Mouse (Mus musculus) bone marrow, adult 2 months (tissue): ENCODE data around the gene Pank4. TPM values are rescaled to one million over a fixed set of nuclear protein-coding genes. Genes with fewer than 3 reads are reported as not detected.

Experiments
- H3K27ac ChIP-seq: fragments of 200-500 bp; 2 replicates; pipeline ENCODE4 v1.5.1; 2012; ENCODE audit warnings: low read depth, mild to moderate bottlenecking, control low read depth, inconsistent platforms, low read length; ENCODE audit not compliant: control insufficient read depth, poor library complexity, insufficient read depth
- H3K4me1 ChIP-seq: fragments of 200-500 bp; 2 replicates; pipeline ENCODE4 v1.6.1; 2011; ENCODE audit warnings: low read length; ENCODE audit not compliant: control insufficient read depth, insufficient read depth
- H3K4me3 ChIP-seq: fragments of 200-500 bp; replicated peaks from 2 replicates; pipeline ENCODE3; 2011; ENCODE audit warnings: mild to moderate bottlenecking, low read depth, low read length, control low read depth; ENCODE audit not compliant: control insufficient read depth
- CTCF ChIP-seq: fragments of 200-500 bp; IDR thresholded peaks from 2 replicates; pipeline ENCODE4 v1.5.1; 2011; ENCODE audit warnings: low read length, control low read depth; ENCODE audit not compliant: control insufficient read depth, insufficient read depth
- POLR2A ChIP-seq: fragments of 200-500 bp; IDR thresholded peaks from 2 replicates; pipeline ENCODE4 v1.6.1; 2011; ENCODE audit warnings: low read depth, mild to moderate bottlenecking, control low read depth, low read length, borderline replicate concordance; ENCODE audit not compliant: control insufficient read depth
- WGBS: fragments of 180-500 bp; shearing (Covaris S2); methylation state at CpG from one replicate; pipeline ENCODE4 v1.1.7; 2018; 5-methylcytosine and 5-hydroxymethylcytosine counted together
- polyA plus RNA-seq: library from polyadenylated mRNA; stranded (reverse); fragments of >200 nt; gene quantifications from 2 replicates; pipeline ENCODE4 v1.2.4, GENCODE M21; 2011; ENCODE audit warnings: low replicate concordance; ENCODE audit not compliant: missing spikeins, insufficient read depth, insufficient read length

Pank4 gene
- polyA plus RNA-seq, 1 experiment, result 30.3 TPM

DNA sequence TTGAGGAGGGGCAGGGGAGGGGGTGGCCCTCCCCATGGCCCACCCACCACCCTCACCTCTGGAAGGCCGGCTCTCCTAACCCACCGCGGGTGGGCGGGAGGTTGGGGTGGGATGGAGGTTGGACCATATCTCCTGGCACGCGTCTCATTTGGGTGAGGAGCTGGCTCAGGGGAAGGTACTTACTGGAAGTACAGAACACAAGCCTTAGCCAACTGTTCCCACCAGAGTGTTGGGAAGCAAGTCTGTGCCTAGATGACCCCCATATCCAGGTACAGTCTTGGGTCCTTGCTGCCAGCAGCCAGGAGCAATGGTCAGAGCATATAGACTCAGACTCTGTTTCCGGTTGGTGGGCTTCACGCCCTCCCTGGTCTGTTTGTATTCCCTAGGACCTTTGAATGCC lies 5.3 kb upstream of the Pank4 start:
- no peak overlapping the region for H3K27ac ChIP-seq
- H3K4me3 ChIP-seq, result no peak overlapping the region
- H3K4me1 ChIP-seq, result peaks cover 2% of the 10 kb centered on the region
- 63% methylated on average over 8 of the region's 8 CpGs for WGBS
- no peak for TF ChIP-seq POLR2A
- TF ChIP-seq CTCF, result no peak

GRCm38 (mm10) chr4:154960021-154960689 lies 3.8 kb upstream of the Pank4 start:
- Histone ChIP-seq H3K27ac (no peak overlapping the region), H3K4me3 (peak overlapping the region; percentile 33), H3K4me1 (peaks cover 2% of the 10 kb centered on the region)
- TF ChIP-seq CTCF (no peak), POLR2A (no peak)
- 44% methylated on average over 20 of the region's 20 CpGs for WGBS

DNA sequence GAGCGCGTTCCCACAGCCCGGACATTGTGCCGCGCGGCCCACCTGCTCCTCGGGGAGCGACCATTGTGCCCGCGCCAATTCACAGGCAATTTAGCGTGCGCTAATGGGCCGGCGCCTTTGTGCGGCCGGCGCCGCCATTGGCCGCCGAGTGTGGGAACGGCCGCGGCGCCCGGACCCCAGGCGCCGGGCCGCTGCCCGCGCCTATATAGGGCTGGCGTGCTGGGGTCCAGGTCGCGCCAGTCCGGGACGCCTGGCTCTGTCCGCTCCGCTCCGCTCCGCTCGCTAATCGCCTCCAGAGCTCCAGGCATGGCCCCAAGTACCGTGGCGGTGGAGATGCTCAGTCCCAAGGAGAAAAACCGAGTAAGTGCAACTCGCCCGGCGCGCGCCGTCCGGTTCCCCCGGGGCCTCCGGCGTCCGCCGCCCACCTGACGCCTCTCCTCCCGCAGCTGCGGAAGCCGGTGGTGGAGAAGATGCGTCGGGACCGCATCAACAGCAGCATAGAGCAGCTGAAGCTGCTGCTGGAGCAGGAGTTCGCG lies 3.2 kb upstream of the Pank4 start, which contains the start of gene Hes5:
Gene Hes5, plus strand, starts transcription at position 234 of the 536 bp plus-strand sequence.
- WGBS, result 1% methylated on average over 65 of the region's 65 CpGs
- TF ChIP-seq CTCF (no peak), POLR2A (no peak)
- Histone ChIP-seq H3K27ac (peak within 1 kb of the TSS; percentile 73), H3K4me3 (peak within 1 kb of the TSS; percentile 66), H3K4me1 (peaks cover 2% of the 10 kb centered on the region)

- TF ChIP-seq POLR2A (peak; percentile 19; the same call in 1 of the 2 replicates), CTCF (peak; percentile 6; the same call in 1 of the 2 replicates)
- H3K4me3 ChIP-seq, result peak overlapping the region; percentile 66
- peak overlapping the region; percentile 73 for H3K27ac ChIP-seq
- under 1% methylated on average over 47 of the region's 47 CpGs for WGBS
- H3K4me1 ChIP-seq, result peaks cover 2% of the 10 kb centered on the region
Observed at GRCm38 (mm10) chr4:154961226-154961738, 2.6 kb upstream of the Pank4 start.

DNA sequence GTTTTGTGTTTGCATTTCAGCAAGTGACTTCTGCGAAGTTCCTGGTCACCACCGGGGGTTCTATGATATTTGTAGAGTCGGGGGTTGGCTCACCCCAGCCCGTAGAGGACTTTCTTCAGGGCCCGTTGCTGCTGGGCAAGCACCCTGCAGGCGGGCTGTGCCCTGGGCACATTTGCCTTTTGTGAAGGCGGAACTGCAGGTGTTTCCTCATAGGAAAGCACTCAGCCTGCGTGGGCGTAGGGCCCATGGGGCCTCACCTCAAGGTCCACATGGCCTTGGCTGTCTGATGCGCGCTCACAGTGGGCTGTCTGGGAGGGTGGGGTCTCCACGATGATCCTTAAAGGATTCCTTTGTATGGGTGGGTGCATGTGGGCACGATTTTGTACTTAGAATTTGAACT lies 2.0 kb upstream of the Pank4 start:
- Histone ChIP-seq H3K27ac (peak overlapping the region; percentile 73), H3K4me1 (peaks cover 2% of the 10 kb centered on the region), H3K4me3 (peak overlapping the region; percentile 66)
- TF ChIP-seq CTCF (no peak), POLR2A (peak; percentile 59; the same call in 1 of the 2 replicates)
- under 1% methylated on average over 13 of the region's 13 CpGs for WGBS

DNA sequence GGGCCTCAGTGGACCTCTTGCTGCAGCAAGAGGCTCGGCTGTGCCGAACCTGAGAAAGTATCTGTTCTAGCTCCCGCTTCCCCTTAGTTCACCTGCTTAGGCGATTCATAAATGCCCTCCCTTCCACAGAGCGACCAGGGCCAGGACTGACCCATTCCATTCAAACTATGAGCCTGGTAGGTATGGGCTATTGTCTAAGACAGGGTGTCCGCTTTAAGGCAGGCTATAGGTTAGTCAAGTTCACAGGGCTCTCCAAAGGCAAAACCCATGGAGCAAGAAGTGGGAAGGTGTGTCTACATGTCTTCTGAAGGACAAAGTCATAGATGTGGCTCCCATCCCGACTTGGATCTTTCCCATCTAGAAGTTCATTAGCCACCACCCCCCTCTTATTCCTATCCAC lies 1.2 kb upstream of the Pank4 start:
- no peak overlapping the region for H3K4me3 ChIP-seq
- H3K4me1 ChIP-seq, result peaks cover 2% of the 10 kb centered on the region
- no peak overlapping the region for H3K27ac ChIP-seq
- WGBS, result 61% methylated on average over 7 of the region's 7 CpGs
- no peak for TF ChIP-seq CTCF
- TF ChIP-seq POLR2A, result no peak

- no peak for TF ChIP-seq POLR2A
- no peak for TF ChIP-seq CTCF
- Histone ChIP-seq H3K27ac (no peak overlapping the region), H3K4me1 (peaks cover 2% of the 10 kb centered on the region), H3K4me3 (peak overlapping the region; percentile 93)
- WGBS, result 46% methylated on average over 11 of the region's 11 CpGs
Observed at GRCm38 (mm10) chr4:154963190-154963836, 610 bp upstream of the Pank4 start.

DNA sequence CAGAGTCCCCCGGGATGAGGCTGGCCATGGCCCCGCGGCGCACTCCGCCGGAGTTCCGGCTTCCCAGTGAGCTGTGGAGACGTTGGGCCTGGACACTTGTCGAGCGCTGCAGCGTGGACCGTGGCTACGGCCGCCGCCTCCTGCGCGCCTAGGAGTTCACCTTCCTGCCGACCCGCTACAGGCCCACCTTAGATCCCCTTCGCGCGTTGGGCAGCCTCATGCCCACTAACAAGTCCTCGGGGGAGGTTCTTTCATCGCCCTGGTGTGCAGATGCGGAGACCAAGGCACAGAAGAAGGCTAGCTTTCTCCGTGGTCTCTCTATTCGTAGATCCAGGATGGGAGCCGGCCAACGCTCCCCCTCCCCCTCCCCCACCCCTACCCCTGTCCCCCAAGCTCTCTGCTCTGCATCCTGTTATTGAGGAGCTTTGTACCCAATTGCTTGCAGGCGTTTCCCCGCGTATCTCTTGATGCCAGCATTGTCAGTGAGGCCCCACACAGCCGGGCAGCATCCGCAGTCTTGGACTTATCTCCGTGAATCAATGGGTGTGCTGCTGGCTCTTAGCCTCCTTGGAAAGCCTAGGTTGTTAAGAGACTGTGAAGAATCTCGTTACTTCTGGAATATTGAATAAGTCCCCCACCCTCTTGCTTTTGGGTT lies 785 bp downstream of the Pank4 start:
- 1% methylated on average over 36 of the region's 36 CpGs for WGBS
- peak overlapping the region; percentile 93 for H3K4me3 ChIP-seq
- peak overlapping the region; percentile 85 for H3K27ac ChIP-seq
- peaks cover 2% of the 10 kb centered on the region for H3K4me1 ChIP-seq
- TF ChIP-seq CTCF, result no peak
- no peak for TF ChIP-seq POLR2A
